Mouse (Mus musculus): ENCODE results near the gene Man2a2.
"Not testable (repeated sequence)": the region's sequence is repeated elsewhere in the genome, so short reads cannot be mapped to it uniquely, and the experiment has no call there.

Man2a2 gene

GRCm38 (mm10) chr7:80336932-80337331 lies 34.2 kb downstream of the Man2a2 start:
- no peak for DNase-seq (ENCODE audit: low spot score)

- DNase-seq (ENCODE audit: low spot score) = no peak
These were observed 36.3 kb downstream of the Man2a2 start for GRCm38 (mm10) chr7:80334848-80335247.

- no peak for DNase-seq (ENCODE audit: low spot score)
These were observed 39.7 kb downstream of the Man2a2 start for GRCm38 (mm10) chr7:80331433-80331832.

GRCm38 (mm10) chr7:80330278-80330677 lies 40.9 kb downstream of the Man2a2 start:
- no peak for DNase-seq (ENCODE audit: low spot score)

- no peak for DNase-seq (ENCODE audit: low spot score)
These were observed 45.1 kb downstream of the Man2a2 start for GRCm38 (mm10) chr7:80326076-80326475.

GRCm38 (mm10) chr7:80325292-80325868 lies 45.8 kb downstream of the Man2a2 start:
- DNase-seq (ENCODE audit: low spot score) = no peak

- not testable (repeated sequence) for DNase-seq (ENCODE audit: low spot score)
These were observed 46.4 kb downstream of the Man2a2 start for GRCm38 (mm10) chr7:80324816-80325119.

- peak; percentile 95 for DNase-seq (ENCODE audit: low spot score)
These were observed 46.9 kb downstream of the Man2a2 start, which contains the start of gene Rccd1 for GRCm38 (mm10) chr7:80324043-80324815. Rccd1 (minus strand) TSS chr7:80324454.

GRCm38 (mm10) chr7:80323336-80323735 lies 47.8 kb downstream of the Man2a2 start:
- no peak for DNase-seq (ENCODE audit: low spot score)

GRCm38 (mm10) chr7:80319846-80320496 lies 51.2 kb downstream of the Man2a2 start:
- DNase-seq (ENCODE audit: low spot score) = no peak

- DNase-seq (ENCODE audit: low spot score) = no peak
These were observed 52.5 kb downstream of the Man2a2 start for GRCm38 (mm10) chr7:80318670-80319069.

GRCm38 (mm10) chr7:80317439-80318115 lies 53.6 kb downstream of the Man2a2 start:
- DNase-seq (ENCODE audit: low spot score) = no peak

- no peak for DNase-seq (ENCODE audit: low spot score)
These were observed 55.4 kb downstream of the Man2a2 start for GRCm38 (mm10) chr7:80315733-80316132.

- no peak for DNase-seq (ENCODE audit: low spot score)
These were observed 60.4 kb downstream of the Man2a2 start for GRCm38 (mm10) chr7:80310771-80311170.

- no peak for DNase-seq (ENCODE audit: low spot score)
These were observed 63.4 kb downstream of the Man2a2 start for GRCm38 (mm10) chr7:80307766-80308165.

GRCm38 (mm10) chr7:80301522-80301921 lies 69.7 kb downstream of the Man2a2 start:
- DNase-seq (ENCODE audit: low spot score) = no peak

GRCm38 (mm10) chr7:80299568-80299967 lies 71.6 kb downstream of the Man2a2 start:
- no peak for DNase-seq (ENCODE audit: low spot score)
